In genomic region chr9:108047601-108048565, GRCm38 (mm10) we compare ENCODE assay signal across 10 mouse cellular contexts. TPM values are rescaled to one million over a fixed set of nuclear protein-coding genes. Genes with fewer than 3 reads are reported as not detected.
DNase-seq lines count a peak whose midpoint lies in the region; ATAC-seq and TF ChIP-seq lines count a peak whose summit lies in the region.
"Had no signal": no experiment of that assay in that cellular context is flagged by ENCODE, and none has a peak within 500 bp of the region (broad histone marks: within the 10 kb centered on the region; RNA-seq: fewer than 3 reads in every experiment).

No protein-coding gene starts in this region.

- peaks cover 25% of the 10 kb centered on the region for H3K4me1 ChIP-seq in heart, embryonic 11.5 days (ENCODE audit: control insufficient read depth, insufficient read depth, low read length)
- peaks cover 10% of the 10 kb centered on the region for H3K4me1 ChIP-seq in bone marrow macrophage, adult 2 months (ENCODE audit: control insufficient read depth, insufficient read depth, low read length)
- H3K4me1 ChIP-seq in hindbrain, embryonic 11.5 days (replicated peaks; ENCODE audit: control insufficient read depth, insufficient read depth, low read length), result peaks cover 9% of the 10 kb centered on the region; the same call in 1 of the 2 replicates

- no peak for DNase-seq in heart, adult 8-10 months (ENCODE audit: low spot score)
- DNase-seq in hindbrain, embryonic 11.5 days (ENCODE audit: low spot score), result peak; percentile 19
- DNase-seq in left cerebral cortex, postnatal 36 days (ENCODE audit: low spot score in 2 of 2), result no peak
- no peak for DNase-seq in urinary bladder, adult 18-20 months (ENCODE audit: low spot score in 2 of 2)
- DNase-seq in adrenal gland, postnatal 25 days, result no peak

- H3K4me3 ChIP-seq in heart, embryonic 11.5 days (ENCODE audit: low read depth, low read length), result peak overlapping the region; percentile 76
- H3K4me3 ChIP-seq in bone marrow macrophage, adult 2 months (ENCODE audit: insufficient read depth, low read length), result peak overlapping the region; percentile 59
- H3K4me3 ChIP-seq in hindbrain, embryonic 11.5 days (ENCODE audit: low read depth, low read length), result peak overlapping the region; percentile 59

- no peaks in the 10 kb centered on the region for H3K9me3 ChIP-seq in heart, embryonic 11.5 days (replicated peaks; ENCODE audit: control insufficient read depth, low read length)
- no peaks in the 10 kb centered on the region for H3K9me3 ChIP-seq in hindbrain, embryonic 11.5 days (ENCODE audit: control insufficient read depth, low read length)

- peak overlapping the region; percentile 60 for H3K27ac ChIP-seq in heart, embryonic 11.5 days (ENCODE audit: low read depth, low read length)
- no peak overlapping the region; the same call in 1 of the 2 replicates for H3K27ac ChIP-seq in bone marrow macrophage, adult 2 months (ENCODE audit: insufficient read depth, low read depth, low read length)
- no peak overlapping the region for H3K27ac ChIP-seq in hindbrain, embryonic 11.5 days (ENCODE audit: low read depth, low read length)

- peak overlapping the region; percentile 73 for H3K4me2 ChIP-seq in heart, embryonic 11.5 days
- H3K4me2 ChIP-seq in hindbrain, embryonic 11.5 days (replicated peaks; ENCODE audit: low read depth, low read length), result peak overlapping the region; percentile 93

- TF ChIP-seq CTCF in bone marrow macrophage, adult 2 months (IDR thresholded peaks at IDR 0.05; ENCODE audit: low read depth, low read length), result no peak

- peak overlapping the region; percentile 59; the same call in 1 of the 2 replicates for H3K9ac ChIP-seq in heart, embryonic 11.5 days (ENCODE audit: low read depth, low read length)
- peak overlapping the region; percentile 42; the same call in 1 of the 2 replicates for H3K9ac ChIP-seq in hindbrain, embryonic 11.5 days (ENCODE audit: low read depth, low read length)

- peaks cover 26% of the 10 kb centered on the region for H3K36me3 ChIP-seq in heart, embryonic 11.5 days (ENCODE audit: control insufficient read depth, insufficient read depth, low read length)
- 0 out of 2 replicates have a peak, but pooled peaks cover 5% of the 10 kb centered on the region for H3K36me3 ChIP-seq in hindbrain, embryonic 11.5 days (ENCODE audit: control insufficient read depth, insufficient read depth, low read length)

- intact Hi-C loops in left cerebral cortex, postnatal 36 days (cut with DNase I), result loop anchor here (5.0 kb wide), 1 partner anchor 146 kb away; no protein-coding TSS in a partner anchor

- WGBS in heart, embryonic 11.5 days (ENCODE audit: insufficient replicate concordance), result 36% methylated on average over 17 of the region's 17 CpGs
- 51% methylated on average over 17 of the region's 17 CpGs for WGBS in hindbrain, embryonic 11.5 days

- H3K27me3 ChIP-seq in heart, embryonic 11.5 days (ENCODE audit: control insufficient read depth, insufficient read depth, low read length), result no peaks in the 10 kb centered on the region
- no peaks in the 10 kb centered on the region for H3K27me3 ChIP-seq in hindbrain, embryonic 11.5 days (ENCODE audit: control insufficient read depth, insufficient read depth, low read length)
- H3K27me3 ChIP-seq: Patski had no signal

- ATAC-seq in heart, embryonic 11.5 days (replicated peaks; ENCODE audit: insufficient number of reproducible peaks, low FRiP score, low TSS enrichment), result no peak
- no peak for ATAC-seq in hindbrain, embryonic 11.5 days (ENCODE audit: low FRiP score)
- peak; percentile 28; the same call in 1 of the 2 replicates for ATAC-seq in megakaryocyte-erythroid progenitor cell, adult 5-6 weeks (replicated peaks; ENCODE audit: low FRiP score, low TSS enrichment, poor library complexity, severe bottlenecking)

- TF ChIP-seq POLR2A in bone marrow macrophage, adult 2 months (IDR thresholded peaks at IDR 0.05; ENCODE audit: borderline replicate concordance, low read depth, low read length), result no peak

RNA-seq across cellular contexts. Expression of gene Gmppb, which starts 1.2 kb away (rescaled TPM):
- polyA plus RNA-seq in heart, embryonic 11.5 days (2014; fragmentation: Nextera tagmentation; extraction: Ambion mirVana), result 24.0 and 24.5 TPM in 2 replicates
- total RNA-seq in heart, adult 8-10 months (2022), result 1 to 10 TPM; 7.3 to 9.6 (median 9.0) TPM
- polyA plus RNA-seq in bone marrow macrophage, adult 2 months (2012; ENCODE audit: insufficient read depth, insufficient read length, missing spikeins), result 6.7 and 7.1 TPM in 2 replicates
- polyA plus RNA-seq in hindbrain, embryonic 11.5 days (2014; fragmentation: Nextera tagmentation; extraction: Ambion mirVana), result 18.9 and 20.4 TPM in 2 replicates
- 7.8 and 15.0 TPM in 2 replicates for total RNA-seq in megakaryocyte-erythroid progenitor cell, adult 5-6 weeks (2014; fragmentation: Nextera tagmentation)
- total RNA-seq in megakaryocyte-erythroid progenitor cell, adult 5-6 weeks (2017), result 10.7 and 19.2 TPM in 2 replicates
- 10 to 100 TPM; 14.4 to 17.0 TPM for total RNA-seq in left cerebral cortex, postnatal 36 days (2021)
- total RNA-seq in adrenal gland, postnatal 25 days (2021), result 18.1 and 22.1 TPM in 2 replicates

RNA-seq across cellular contexts. Expression of gene Amigo3, which starts 5.1 kb away (rescaled TPM):
- polyA plus RNA-seq in heart, embryonic 11.5 days (2014; fragmentation: Nextera tagmentation; extraction: Ambion mirVana), result 1.1 and 1.9 TPM in 2 replicates
- 1 to 10 TPM; 1.3 to 3.1 (median 1.6) TPM for total RNA-seq in heart, adult 8-10 months (2022)
- 0.79 and 1.0 TPM in 2 replicates for polyA plus RNA-seq in bone marrow macrophage, adult 2 months (2012; ENCODE audit: insufficient read depth, insufficient read length, missing spikeins)
- polyA plus RNA-seq in hindbrain, embryonic 11.5 days (2014; fragmentation: Nextera tagmentation; extraction: Ambion mirVana), result 1.6 and 1.8 TPM in 2 replicates
- total RNA-seq in megakaryocyte-erythroid progenitor cell, adult 5-6 weeks (2014; fragmentation: Nextera tagmentation), result 0.92 TPM in 1 of 2 replicates, not detected in the other
- total RNA-seq in megakaryocyte-erythroid progenitor cell, adult 5-6 weeks (2017), result 1.1 and 3.1 TPM in 2 replicates
- total RNA-seq in left cerebral cortex, postnatal 36 days (2021), result 1 to 10 TPM; 1.7 to 1.8 TPM
- total RNA-seq in adrenal gland, postnatal 25 days (2021), result 3.5 and 9.6 TPM in 2 replicates

RNA-seq across cellular contexts. Expression of gene Mst1, which starts 32.4 kb away (rescaled TPM):
- 1.4 and 1.8 TPM in 2 replicates for polyA plus RNA-seq in heart, embryonic 11.5 days (2014; fragmentation: Nextera tagmentation; extraction: Ambion mirVana)
- total RNA-seq in heart, adult 8-10 months (2022), result under 1 TPM in 1 of 4 experiments, not detected in 3; 0.14 TPM
- polyA plus RNA-seq in bone marrow macrophage, adult 2 months (2012; ENCODE audit: insufficient read depth, insufficient read length, missing spikeins), result not detected in 2 replicates
- 0.25 TPM in 2 replicates for polyA plus RNA-seq in hindbrain, embryonic 11.5 days (2014; fragmentation: Nextera tagmentation; extraction: Ambion mirVana)
- total RNA-seq in megakaryocyte-erythroid progenitor cell, adult 5-6 weeks (2014; fragmentation: Nextera tagmentation), result not detected in 2 replicates
- 0.30 TPM in 1 of 2 replicates, not detected in the other for total RNA-seq in megakaryocyte-erythroid progenitor cell, adult 5-6 weeks (2017)
- not detected for total RNA-seq in left cerebral cortex, postnatal 36 days (2021)
- total RNA-seq in adrenal gland, postnatal 25 days (2021), result 0.39 and 2.7 TPM in 2 replicates
- total RNA-seq: hematopoietic stem cell, adult 5-6 weeks had no signal

RNA-seq across cellular contexts. Expression of gene Rnf123, which starts 35.3 kb away (rescaled TPM):
- 23.4 and 27.2 TPM in 2 replicates for polyA plus RNA-seq in heart, embryonic 11.5 days (2014; fragmentation: Nextera tagmentation; extraction: Ambion mirVana)
- total RNA-seq in heart, adult 8-10 months (2022), result 100 to 1,000 TPM; 103 to 132 (median 110) TPM
- polyA plus RNA-seq in bone marrow macrophage, adult 2 months (2012; ENCODE audit: insufficient read depth, insufficient read length, missing spikeins), result 23.5 and 24.9 TPM in 2 replicates
- 24.3 and 26.5 TPM in 2 replicates for polyA plus RNA-seq in hindbrain, embryonic 11.5 days (2014; fragmentation: Nextera tagmentation; extraction: Ambion mirVana)
- 140 and 141 TPM in 2 replicates for total RNA-seq in megakaryocyte-erythroid progenitor cell, adult 5-6 weeks (2014; fragmentation: Nextera tagmentation)
- 41.2 and 65.5 TPM in 2 replicates for total RNA-seq in megakaryocyte-erythroid progenitor cell, adult 5-6 weeks (2017)
- 100 to 1,000 TPM in 1 of 2 experiments, 10 to 100 TPM in 1; 77.6 to 107 TPM for total RNA-seq in left cerebral cortex, postnatal 36 days (2021)
- 85.0 and 87.0 TPM in 2 replicates for total RNA-seq in adrenal gland, postnatal 25 days (2021)

RNA-seq across cellular contexts. Expression of gene Ip6k1, which starts 45.6 kb away (rescaled TPM):
- 17.0 and 25.5 TPM in 2 replicates for polyA plus RNA-seq in heart, embryonic 11.5 days (2014; fragmentation: Nextera tagmentation; extraction: Ambion mirVana)
- 10 to 100 TPM; 32.4 to 54.1 (median 41.1) TPM for total RNA-seq in heart, adult 8-10 months (2022)
- polyA plus RNA-seq in bone marrow macrophage, adult 2 months (2012; ENCODE audit: insufficient read depth, insufficient read length, missing spikeins), result 72.6 and 79.8 TPM in 2 replicates
- polyA plus RNA-seq in hindbrain, embryonic 11.5 days (2014; fragmentation: Nextera tagmentation; extraction: Ambion mirVana), result 27.4 and 35.5 TPM in 2 replicates
- total RNA-seq in megakaryocyte-erythroid progenitor cell, adult 5-6 weeks (2014; fragmentation: Nextera tagmentation), result 30.6 and 36.6 TPM in 2 replicates
- total RNA-seq in megakaryocyte-erythroid progenitor cell, adult 5-6 weeks (2017), result 31.9 and 36.9 TPM in 2 replicates
- 100 to 1,000 TPM; 196 to 205 TPM for total RNA-seq in left cerebral cortex, postnatal 36 days (2021)
- 118 and 139 TPM in 2 replicates for total RNA-seq in adrenal gland, postnatal 25 days (2021)
